Mouse (Mus musculus): ENCODE results near the gene Actl7b.

Actl7b gene

DNA sequence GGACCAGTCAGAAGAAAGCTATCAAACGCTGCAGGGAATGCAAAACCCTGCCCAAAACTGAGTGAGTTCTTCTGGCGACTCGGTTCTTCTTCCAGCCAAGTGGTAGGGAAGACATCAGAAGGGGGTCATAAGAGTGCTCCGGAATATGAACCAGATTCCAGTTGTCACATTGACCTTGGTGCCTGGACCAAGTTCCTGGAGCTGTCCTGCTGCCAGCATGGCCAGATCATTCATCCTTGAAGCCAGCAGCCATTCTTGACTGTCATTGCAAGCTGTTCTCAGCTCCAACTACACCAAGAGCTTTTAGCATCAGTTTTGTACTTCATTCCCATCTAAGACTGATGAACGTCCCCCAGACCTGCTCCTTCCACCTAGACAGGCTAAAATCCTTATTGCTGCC lies 24.4 kb downstream of the Actl7b start:
- no peak for DNase-seq (ENCODE audit: extremely low read depth, low read depth)

DNA sequence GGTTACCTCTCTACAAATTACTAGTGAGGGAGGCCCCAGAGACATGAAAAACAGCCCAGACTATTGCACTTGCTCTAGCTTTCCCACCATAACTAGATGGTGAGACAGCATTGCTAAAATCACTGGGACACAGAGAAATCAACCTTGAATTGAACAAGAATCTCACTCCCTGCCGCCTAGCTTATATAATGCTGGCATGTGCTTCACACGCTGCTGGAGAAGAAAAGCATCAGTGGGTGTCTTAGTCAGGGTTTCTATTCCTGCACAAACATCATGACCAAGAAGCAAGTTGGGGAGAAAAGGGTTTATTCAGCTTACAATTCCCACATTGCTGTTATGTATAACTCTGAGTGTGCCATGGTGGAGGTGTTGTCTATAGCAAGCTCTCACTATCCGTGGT lies 28.1 kb downstream of the Actl7b start:
- DNase-seq (ENCODE audit: extremely low read depth, low read depth) = no peak

DNA sequence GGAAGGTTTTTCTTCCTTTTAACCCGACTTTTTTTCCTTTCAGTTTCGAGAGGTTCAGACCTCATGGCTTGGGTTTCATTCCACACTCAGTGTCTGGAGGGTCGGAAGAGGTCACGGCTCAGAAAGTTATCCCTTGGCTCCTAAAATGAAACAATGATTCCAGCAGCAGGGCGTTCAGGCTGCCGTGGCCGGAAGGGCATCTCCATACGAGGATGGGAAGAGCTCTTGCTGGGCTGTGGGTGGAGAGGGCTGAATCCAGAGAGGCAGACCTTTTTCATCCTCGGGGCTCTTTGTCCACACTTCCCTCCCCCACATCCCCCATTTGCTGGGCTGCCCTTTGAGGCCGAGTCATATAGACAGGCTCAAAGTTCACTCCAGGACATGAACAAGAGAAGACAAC lies 39.0 kb downstream of the Actl7b start:
- DNase-seq (ENCODE audit: extremely low read depth, low read depth) = no peak

DNA sequence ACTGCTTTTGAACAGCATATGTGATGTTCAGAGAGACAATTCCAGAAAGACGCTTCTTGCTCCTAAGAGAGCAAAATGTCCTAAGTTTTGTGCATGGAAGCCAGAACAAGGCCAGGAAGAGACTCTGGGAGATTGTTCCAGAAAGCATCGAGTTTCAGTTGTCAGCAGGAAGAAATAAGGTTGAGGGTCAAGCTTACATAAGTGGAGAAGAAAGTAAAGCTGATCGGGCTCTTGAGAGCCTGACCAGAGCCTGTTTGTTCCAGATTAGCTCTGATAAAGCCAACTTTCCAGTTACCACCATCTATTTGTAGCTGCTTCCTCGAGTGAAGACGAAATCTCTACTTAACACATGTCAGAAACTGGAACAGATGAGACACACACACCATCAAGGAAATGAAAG lies 42.6 kb downstream of the Actl7b start:
- DNase-seq (ENCODE audit: extremely low read depth, low read depth) = no peak

DNA sequence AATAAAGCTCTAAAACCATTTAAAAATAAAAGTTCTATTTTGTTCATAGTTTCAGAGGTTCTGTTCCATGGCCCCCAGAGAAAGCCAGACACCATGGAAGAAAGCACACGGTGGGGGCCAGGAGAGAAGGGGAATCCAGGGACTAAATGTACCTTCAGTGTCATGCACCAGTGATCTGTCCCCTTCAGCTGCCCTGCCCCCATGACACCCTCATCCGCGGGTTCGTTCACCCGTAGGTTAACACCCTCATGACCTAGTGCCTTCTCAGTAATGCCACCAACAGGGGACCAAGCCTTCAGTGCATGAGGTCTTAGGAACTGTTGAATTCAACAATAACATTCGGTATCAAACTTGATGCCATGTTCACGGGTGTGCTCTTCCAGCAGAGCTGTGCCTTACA lies 44.8 kb downstream of the Actl7b start:
- no peak for DNase-seq (ENCODE audit: extremely low read depth, low read depth)
